Mouse (Mus musculus): Measurements from ENCODE around the gene H2al1f.
"Not testable (repeated sequence)": the region's sequence is repeated elsewhere in the genome, so short reads cannot be mapped to it uniquely, and the experiment has no call there.

Gene H2al1f

DNA sequence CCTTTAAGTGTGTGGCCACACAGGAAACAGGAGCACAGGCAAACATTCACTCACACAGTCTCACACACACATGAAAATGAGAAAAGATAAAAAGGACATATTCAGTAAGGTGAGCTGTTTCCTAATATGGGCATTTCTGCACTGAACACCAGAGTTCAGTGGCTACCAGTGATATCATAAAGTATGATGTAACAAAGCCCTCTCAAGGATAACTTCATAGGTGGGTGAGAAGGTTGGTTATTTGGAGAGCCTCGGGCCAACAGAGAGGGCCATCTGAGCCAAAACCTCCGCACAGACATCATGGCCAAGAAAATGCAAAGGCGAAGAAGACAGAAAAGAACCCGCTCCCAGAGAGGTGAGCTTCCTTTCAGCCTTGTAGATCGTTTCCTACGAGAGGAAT is at the start of gene H2al1f:
Gene H2al1f, plus strand, starts transcription at position 301 of the 400 bp plus-strand sequence.
- DNase-seq = not testable (repeated sequence)

DNA sequence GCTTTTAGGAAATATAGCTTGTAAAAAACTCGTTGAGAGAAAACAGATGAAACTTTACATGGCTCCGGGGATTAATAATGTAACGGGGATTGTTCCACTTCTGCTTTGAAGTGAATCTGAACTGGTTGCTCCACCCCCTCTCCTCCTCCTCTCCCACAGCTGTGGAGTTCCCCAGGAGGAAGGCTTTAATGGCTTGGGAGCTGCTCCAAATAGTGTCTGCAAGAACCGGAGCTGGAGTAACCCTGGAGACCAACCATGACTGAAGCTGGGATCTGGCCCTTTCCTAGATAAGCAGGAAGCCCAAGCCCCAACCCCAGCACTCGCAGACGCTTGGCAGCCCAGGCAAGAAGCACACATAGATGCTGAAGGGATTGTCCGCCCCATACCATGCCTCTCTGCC is 47.2 kb upstream of the H2al1f start:
- DNase-seq = peak; percentile 47

DNA sequence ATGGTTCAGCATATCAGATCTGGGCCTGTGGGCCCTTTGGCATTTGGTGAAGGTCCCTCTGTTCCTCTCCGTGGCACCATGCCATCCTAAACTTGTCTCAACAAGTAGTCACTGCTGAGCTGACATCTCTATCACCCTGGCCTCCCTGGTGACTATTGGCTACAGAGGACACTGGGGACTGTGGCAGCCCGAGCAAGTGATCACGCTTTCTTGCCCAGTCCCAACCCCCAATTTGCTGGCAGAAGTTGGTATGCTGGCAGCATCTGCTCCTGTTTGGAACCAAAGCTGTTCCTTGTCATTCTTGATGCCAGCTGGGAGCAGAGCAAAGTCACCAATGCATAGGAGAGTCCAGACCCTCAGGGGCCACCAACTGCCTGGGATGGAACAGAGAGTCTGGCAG is 45.9 kb upstream of the H2al1f start:
- DNase-seq = no peak

DNA sequence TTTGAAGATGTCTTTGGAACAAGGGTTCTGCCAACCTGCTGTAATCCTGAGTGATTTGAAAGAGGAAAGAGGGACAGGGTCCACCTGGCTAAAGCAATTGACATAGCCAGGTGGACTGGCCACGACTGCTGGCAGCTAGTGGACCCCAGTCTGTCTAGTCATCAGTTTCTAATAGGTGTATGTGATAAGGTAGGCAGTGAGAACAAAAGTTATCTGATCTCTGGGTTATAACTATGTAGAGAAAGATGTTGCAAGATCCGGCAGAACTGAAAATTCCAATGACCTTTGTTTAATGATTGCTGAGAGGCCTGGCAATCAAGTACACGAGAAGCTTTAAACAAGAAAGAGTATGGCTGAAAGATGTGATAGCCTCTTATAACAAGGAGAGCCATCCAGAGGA is 41.8 kb upstream of the H2al1f start:
- DNase-seq = no peak

DNA sequence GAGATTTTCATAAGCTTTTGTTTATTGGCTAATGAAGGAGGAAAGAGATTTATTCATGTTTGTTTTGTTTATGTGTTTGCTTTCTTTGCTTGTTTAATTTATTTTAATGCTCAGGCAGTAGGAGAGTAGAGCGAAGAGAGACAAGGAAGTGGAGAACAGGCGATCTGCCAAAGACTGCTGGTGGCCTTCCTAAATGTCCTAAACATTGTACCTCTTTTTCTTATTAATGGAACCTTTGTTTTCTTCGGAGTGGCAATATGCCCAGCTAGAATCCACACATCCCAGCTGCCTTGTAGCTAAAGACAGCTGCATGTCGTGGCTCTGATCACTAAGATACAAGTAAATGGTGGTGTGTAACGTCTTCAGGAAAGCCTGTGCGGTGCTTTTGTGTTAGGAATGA is 37.9 kb upstream of the H2al1f start:
- no peak for DNase-seq

DNA sequence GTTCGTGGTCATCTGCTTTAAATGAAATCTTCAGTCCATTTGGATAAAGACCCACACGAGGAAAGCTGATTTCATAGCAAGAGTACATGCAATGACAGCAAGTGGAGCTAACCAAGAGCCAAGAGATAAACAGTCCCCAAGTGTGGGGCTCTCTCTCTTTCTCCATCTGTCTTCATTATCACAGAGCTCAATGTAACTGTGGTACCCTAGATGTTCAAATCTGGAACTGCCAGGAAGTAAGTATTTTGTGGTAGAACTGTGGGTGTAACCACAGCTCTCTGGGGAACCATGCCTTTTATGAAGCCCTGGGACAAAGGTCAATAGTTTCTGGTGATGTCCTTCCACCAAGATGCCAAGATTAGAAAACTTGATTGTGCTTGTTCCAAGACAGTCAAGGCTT is 34.2 kb upstream of the H2al1f start:
- no peak for DNase-seq

DNA sequence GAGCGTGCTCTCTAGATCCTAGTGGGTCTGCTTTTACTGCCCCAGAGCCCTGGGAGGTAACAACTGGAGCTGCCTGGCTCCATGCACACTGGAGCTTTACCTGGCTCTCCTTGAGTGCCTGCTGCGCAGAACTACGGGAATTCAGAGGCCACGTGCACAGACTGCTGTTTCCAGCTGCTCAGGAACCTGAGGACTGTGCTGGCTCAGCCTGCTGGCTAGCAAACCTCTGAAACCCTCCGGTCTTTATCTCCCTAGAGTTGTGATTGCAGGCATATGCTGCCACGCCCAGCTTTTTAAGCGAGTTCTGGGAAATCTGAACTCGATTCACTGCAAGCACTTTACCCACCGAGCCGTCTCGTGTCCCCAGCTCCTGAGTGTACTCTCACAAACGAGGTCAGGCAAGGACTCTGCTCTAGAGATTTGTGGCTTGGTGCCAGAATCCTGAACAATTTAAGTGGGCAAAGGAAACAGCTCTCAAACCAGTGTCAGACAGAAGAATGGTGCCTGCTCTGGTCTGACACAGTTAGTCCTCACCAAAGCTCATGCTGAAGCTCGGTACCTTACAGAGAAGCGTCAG is 26.6 kb upstream of the H2al1f start:
- DNase-seq = peak; percentile 63

DNA sequence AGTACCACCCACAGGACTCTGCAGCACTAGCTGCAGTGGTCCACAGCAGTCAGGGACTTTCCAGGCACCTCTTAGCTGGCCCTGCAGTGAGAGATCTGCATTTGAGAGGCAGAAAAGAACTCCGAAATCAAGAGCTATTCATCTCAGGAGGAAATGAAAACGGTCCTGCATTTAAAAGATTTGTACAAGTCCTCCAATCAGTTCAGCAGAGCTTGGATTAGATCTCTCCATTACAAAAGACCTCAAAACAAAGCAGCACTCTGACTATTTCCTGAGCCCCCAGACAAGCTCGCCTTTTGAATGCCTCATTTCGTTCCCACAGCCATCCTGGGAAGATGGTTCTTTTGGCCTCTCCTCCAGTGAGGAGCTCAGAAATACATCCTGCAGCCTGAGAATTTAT is 25.7 kb upstream of the H2al1f start:
- DNase-seq = no peak

DNA sequence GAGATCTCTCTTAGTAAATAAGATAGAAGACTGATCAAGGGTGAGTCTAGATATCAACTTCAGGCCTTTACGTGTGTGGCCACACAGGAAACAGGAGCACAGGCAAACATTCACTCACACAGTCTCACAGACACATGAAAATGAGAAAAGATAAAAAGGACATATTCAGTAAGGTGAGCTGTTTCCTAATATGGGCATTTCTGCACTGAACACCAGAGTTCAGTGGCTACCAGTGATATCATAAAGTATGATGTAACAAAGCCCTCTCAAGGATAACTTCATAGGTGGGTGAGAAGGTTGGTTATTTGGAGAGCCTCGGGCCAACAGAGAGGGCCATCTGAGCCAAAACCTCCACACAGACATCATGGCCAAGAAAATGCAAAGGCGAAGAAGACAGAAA is 16.0 kb upstream of the H2al1f start, which contains the start of gene H2al1a:
Gene H2al1a, plus strand, starts transcription at position 301 of the 400 bp plus-strand sequence.
- not testable (repeated sequence) for DNase-seq

DNA sequence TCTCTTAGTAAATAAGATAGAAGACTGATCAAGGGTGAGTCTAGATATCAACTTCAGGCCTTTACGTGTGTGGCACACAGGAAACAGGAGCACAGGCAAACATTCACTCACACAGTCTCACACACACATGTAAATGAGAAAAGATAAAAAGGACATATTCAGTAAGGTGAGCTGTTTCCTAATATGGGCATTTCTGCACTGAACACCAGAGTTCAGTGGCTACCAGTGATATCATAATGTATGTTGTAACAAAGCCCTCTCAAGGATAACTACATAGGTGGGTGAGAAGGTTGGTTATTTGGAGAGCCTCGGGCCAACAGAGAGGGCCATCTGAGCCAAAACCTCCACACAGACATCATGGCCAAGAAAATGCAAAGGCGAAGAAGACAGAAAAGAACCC is 12.8 kb upstream of the H2al1f start, which contains the start of gene H2al1b:
Gene H2al1b, plus strand, starts transcription at position 301 of the 400 bp plus-strand sequence.
- DNase-seq = not testable (repeated sequence)

DNA sequence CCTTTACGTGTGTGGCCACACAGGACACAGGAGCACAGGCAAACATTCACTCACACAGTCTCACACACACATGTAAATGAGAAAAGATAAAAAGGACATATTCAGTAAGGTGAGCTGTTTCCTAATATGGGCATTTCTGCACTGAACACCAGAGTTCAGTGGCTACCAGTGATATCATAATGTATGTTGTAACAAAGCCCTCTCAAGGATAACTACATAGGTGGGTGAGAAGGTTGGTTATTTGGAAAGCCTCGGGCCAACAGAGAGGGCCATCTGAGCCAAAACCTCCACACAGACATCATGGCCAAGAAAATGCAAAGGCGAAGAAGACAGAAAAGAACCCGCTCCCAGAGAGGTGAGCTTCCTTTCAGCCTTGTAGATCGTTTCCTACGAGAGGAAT is 9.6 kb upstream of the H2al1f start, which contains the start of gene H2al1c:
Gene H2al1c, plus strand, starts transcription at position 301 of the 400 bp plus-strand sequence.
- DNase-seq = not testable (repeated sequence)

DNA sequence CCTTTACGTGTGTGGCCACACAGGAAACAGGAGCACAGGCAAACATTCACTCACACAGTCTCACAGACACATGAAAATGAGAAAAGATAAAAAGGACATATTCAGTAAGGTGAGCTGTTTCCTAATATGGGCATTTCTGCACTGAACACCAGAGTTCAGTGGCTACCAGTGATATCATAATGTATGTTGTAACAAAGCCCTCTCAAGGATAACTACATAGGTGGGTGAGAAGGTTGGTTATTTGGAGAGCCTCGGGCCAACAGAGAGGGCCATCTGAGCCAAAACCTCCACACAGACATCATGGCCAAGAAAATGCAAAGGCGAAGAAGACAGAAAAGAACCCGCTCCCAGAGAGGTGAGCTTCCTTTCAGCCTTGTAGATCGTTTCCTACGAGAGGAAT is 6.4 kb upstream of the H2al1f start, which contains the start of gene H2al1d:
Gene H2al1d, plus strand, starts transcription at position 301 of the 400 bp plus-strand sequence.
- DNase-seq = not testable (repeated sequence)

DNA sequence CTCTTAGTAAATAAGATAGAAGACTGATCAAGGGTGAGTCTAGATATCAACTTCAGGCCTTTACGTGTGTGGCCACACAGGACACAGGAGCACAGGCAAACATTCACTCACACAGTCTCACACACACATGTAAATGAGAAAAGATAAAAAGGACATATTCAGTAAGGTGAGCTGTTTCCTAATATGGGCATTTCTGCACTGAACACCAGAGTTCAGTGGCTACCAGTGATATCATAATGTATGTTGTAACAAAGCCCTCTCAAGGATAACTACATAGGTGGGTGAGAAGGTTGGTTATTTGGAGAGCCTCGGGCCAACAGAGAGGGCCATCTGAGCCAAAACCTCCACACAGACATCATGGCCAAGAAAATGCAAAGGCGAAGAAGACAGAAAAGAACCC is 3.3 kb upstream of the H2al1f start, which contains the start of gene H2al1e:
Gene H2al1e, plus strand, starts transcription at position 301 of the 400 bp plus-strand sequence.
- not testable (repeated sequence) for DNase-seq

DNA sequence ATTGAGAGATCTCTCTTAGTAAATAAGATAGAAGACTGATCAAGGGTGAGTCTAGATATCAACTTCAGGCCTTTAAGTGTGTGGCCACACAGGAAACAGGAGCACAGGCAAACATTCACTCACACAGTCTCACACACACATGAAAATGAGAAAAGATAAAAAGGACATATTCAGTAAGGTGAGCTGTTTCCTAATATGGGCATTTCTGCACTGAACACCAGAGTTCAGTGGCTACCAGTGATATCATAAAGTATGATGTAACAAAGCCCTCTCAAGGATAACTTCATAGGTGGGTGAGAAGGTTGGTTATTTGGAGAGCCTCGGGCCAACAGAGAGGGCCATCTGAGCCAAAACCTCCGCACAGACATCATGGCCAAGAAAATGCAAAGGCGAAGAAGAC is 3.0 kb downstream of the H2al1f start, which contains the start of gene H2al1g:
Gene H2al1g, plus strand, starts transcription at position 301 of the 400 bp plus-strand sequence.
- not testable (repeated sequence) for DNase-seq

DNA sequence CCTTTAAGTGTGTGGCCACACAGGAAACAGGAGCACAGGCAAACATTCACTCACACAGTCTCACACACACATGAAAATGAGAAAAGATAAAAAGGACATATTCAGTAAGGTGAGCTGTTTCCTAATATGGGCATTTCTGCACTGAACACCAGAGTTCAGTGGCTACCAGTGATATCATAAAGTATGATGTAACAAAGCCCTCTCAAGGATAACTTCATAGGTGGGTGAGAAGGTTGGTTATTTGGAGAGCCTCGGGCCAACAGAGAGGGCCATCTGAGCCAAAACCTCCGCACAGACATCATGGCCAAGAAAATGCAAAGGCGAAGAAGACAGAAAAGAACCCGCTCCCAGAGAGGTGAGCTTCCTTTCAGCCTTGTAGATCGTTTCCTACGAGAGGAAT is 6.2 kb downstream of the H2al1f start, which contains the start of gene H2al1h:
Gene H2al1h, plus strand, starts transcription at position 301 of the 400 bp plus-strand sequence.
- not testable (repeated sequence) for DNase-seq

DNA sequence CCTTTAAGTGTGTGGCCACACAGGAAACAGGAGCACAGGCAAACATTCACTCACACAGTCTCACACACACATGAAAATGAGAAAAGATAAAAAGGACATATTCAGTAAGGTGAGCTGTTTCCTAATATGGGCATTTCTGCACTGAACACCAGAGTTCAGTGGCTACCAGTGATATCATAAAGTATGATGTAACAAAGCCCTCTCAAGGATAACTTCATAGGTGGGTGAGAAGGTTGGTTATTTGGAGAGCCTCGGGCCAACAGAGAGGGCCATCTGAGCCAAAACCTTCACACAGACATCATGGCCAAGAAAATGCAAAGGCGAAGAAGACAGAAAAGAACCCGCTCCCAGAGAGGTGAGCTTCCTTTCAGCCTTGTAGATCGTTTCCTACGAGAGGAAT is 9.4 kb downstream of the H2al1f start, which contains the start of gene H2al1i:
Gene H2al1i, plus strand, starts transcription at position 301 of the 400 bp plus-strand sequence.
- DNase-seq = not testable (repeated sequence)

DNA sequence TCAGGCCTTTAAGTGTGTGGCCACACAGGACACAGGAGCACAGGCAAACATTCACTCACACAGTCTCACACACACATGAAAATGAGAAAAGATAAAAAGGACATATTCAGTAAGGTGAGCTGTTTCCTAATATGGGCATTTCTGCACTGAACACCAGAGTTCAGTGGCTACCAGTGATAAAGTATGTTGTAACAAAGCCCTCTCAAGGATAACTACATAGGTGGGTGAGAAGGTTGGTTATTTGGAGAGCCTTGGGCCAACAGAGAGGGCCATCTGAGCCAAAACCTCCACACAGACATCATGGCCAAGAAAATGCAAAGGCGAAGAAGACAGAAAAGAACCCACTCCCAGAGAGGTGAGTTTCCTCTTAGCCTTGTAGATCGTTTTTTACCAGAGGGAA is 12.6 kb downstream of the H2al1f start, which contains the start of gene H2al1j:
Gene H2al1j, plus strand, starts transcription at position 301 of the 400 bp plus-strand sequence.
- not testable (repeated sequence) for DNase-seq

DNA sequence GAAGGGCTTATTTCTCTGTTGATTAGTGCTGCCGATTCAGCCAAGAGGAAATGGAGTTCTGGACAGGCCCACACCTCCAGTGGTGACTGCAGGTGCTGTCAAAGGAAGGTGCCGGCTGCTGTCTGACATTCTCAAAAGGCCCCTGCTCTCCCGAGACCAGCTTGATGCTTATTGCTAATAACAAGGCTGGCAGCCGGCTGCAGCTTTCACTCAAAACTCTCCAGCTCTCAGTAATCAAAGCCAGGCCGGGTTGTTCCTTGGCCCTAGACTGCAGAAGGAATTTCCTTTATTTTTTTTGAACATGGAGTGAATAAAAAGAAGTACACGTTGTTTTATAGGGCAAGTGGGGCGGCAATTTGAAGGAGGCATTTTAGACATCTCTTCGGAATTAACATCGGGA is 30.8 kb downstream of the H2al1f start:
- DNase-seq = peak; percentile 14

DNA sequence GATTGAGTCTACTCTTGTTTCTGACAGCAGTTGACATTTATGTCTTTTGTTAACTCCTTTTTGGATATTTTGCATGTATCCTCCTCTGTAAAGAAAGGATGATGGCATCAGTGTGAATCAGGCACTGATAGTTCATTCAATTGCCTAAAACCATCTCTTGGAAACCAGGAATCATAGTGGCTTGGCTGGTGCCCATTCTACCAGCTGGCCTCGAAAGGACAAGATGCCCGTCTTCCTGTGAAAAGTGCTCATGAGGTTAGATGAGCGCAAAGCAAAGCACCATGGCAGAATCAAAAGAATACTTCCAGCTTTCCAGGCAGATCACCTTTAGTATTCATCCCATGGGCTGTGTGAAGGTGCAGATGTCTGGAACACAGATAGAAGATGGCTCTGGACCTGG is 31.8 kb downstream of the H2al1f start:
- DNase-seq = no peak

DNA sequence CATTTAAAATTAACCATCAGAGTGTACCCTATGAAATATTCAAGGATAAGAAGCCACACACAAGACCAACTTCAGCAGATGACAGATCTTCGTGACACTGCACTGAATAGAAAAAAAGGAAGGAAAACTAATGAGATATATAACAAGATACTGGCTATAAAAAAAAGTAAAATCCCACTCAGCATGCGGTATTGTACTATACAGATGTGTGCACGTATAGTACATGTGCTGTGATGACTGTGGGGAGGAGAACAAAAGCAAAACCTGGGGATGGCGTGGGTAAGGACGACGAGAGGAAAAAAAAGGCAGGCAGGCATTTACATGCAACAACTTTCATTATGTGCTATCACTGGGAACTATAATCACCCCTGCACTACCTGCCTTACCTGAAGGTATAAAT is 45.9 kb downstream of the H2al1f start:
- no peak for DNase-seq

DNA sequence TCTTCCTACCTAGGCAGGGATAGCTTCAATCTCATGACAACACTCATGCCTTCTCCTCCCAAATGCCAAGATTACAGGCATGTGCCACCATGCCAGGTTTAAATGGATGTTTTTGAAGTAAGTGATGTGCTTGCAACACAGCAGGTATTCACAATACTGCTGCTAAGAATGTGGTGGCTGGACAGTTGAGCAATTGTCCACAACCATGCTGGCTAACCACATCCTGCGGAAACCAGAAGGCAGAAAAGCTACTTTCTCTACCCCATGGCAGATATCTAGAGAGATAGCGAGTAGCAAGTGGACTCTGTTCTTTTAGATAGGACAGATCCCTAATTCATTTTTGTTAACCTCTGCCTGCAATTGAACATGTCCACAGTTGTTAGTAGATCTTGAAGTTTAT is 46.3 kb downstream of the H2al1f start:
- DNase-seq = no peak

DNA sequence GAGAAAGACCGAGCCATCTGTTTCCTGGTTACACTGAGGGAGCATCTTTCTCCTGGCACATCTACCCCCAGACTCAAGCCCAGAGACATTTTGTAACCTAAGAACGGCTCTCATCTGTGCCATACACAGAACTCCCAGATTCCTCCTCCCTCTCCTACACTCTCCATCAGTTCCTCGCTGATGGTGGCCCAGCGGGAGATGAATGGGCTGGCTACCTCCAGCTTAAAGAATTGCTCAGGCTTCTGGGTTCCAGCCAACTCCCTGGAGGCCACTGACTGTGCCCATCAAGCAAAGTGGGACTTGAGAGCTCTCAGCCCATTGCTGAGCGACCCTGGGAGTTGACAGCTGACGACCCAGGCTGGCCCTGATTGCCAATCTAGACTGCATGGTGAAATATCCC is 48.9 kb downstream of the H2al1f start:
- DNase-seq = peak; percentile 4
